Mouse (Mus musculus) brain, adult 10 weeks (tissue): ENCODE measurements around the gene Gm9972. TPM values are rescaled to one million over a fixed set of nuclear protein-coding genes. Genes with fewer than 3 reads are reported as not detected.

Experiments used
- polyA plus RNA-seq: library from polyadenylated mRNA; stranded (reverse); fragments of 350-450 nt; fragmentation: Illumina TruSeq; extraction: RNeasy Lipid Tissue Mini Kit (QIAGEN cat#74804); gene quantifications from one replicate; pipeline ENCODE4 v1.2.3, GENCODE M21; 2015; ENCODE audit warnings: low read depth, low replicate concordance

Gene Gm9972
- polyA plus RNA-seq = not detected

DNA sequence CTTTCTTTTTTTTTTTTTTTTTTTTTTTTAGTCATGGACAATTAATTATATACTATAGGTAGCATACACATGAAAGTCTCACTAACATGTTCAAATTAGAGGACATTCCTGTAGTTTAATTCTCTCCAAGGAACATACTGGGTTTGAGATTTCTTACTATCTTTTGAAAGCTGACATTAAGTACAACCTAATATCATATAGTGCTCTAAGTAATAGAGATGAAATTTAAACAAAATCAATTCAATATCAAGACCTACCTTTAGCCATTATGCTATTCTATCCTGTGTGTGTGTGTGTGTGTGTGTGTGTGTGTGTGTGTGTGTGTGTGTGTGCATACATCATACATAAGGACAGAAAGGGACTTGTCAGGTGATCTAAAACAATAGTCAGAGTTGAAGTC is at the start of gene Gm9972:
Gene Gm9972, plus strand, starts transcription at position 301 of the 400 bp plus-strand sequence.

Other genes starting within 250 kb of the Gm9972 start
- 1.2 TPM for gene Atp10b, start 114.1 kb downstream of the Gm9972 start, polyA plus RNA-seq